Mouse (Mus musculus): Measurements from ENCODE around the gene Naga. TPM values are rescaled to one million over a fixed set of nuclear protein-coding genes. Genes with fewer than 3 reads are reported as not detected.

The Naga gene
- polyA plus RNA-seq, 1 experiment, result 80.2 TPM

DNA sequence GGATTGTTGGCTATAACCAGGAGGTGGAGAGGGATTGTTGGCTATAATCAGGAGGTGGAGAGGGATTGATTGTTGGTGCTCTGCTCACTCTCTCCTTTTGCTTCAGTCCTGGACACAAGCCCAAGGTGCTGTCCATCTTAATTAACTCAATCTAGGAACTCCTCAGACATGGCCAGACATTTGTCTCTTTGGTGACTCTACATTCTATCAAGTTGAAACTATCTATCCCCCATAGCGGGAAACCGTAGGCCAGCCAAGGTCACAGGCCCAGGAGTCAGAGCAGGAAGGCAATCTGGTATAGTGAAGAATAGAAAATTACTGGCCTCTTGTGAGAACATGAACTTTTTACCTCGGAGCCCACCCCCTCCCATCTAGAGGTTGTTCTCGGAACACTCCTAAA is 23.5 kb upstream of the Naga start:
- TF ChIP-seq GATA1 (IDR thresholded peaks at IDR 0.05; ENCODE audit: low read length), result no peak

DNA sequence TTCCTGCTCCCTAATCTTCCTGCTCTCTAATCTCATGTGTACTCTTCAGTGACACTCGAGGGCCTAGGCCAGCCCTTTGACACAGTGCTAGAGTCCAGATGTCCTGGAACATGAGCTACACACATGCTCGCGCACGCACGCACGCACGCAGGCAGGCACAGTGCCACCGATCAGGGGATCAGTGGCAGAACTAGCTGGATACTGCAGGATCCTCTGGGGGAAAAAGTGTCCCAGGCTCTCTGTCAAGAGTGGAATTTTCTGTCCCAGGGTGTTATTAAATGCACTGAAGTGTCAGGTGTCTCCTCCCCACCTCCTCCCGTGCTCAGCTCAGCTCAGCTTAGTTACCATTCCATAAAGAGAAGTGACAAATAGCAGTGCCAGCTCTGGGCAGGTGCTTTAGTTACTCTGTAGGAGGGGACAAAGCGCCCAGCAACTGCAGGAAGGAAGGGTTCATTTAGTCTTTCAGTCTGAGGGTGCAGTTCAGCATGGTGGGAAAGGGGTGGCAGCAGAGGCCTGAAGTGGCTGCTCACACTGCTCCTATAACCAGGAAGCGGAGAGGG is 22.8 kb upstream of the Naga start:
- no peak for TF ChIP-seq GATA1 (IDR thresholded peaks at IDR 0.05; ENCODE audit: low read length)

DNA sequence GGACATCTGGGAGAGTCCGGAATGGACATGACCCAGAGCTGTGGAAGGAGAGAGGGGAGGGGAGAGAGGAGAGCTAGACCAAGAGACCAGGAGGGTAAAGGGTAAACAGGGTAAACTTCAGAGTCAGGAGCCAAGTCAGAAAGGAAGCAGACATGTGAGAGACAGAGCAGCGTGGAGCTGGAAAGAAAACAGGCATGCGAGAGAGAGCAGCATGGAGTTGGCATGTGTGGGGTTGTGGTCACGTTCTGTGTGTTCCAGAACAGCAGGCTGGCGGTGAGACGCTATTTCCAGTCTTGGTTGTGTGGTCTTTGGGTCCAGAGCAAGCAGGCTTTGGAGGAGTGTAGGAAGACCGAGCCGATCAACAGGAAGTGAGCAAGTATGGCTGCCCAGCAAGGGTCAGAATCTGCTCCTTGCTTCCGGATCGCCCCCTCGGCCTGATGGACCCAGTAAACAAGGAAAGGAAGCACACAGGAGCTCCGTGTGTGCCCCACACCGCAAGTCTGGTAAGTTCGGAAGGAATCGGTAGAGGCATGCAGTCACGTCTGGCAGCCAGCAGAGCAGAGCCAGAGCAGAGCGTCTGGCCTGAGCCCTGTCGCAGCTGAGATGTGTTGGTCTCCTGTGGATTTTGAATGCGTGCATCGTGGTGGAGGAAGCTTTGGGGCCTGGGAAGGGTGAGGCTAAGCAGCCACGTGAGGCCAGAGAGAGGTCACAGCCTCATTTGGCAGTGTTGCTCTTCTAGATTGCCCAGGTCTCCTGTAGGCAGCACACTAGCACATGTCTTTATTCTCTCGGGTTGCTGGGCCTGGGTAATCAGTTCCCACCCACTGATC is 19.9 kb upstream of the Naga start:
- TF ChIP-seq GATA1 (IDR thresholded peaks at IDR 0.05; ENCODE audit: low read length), result no peak

DNA sequence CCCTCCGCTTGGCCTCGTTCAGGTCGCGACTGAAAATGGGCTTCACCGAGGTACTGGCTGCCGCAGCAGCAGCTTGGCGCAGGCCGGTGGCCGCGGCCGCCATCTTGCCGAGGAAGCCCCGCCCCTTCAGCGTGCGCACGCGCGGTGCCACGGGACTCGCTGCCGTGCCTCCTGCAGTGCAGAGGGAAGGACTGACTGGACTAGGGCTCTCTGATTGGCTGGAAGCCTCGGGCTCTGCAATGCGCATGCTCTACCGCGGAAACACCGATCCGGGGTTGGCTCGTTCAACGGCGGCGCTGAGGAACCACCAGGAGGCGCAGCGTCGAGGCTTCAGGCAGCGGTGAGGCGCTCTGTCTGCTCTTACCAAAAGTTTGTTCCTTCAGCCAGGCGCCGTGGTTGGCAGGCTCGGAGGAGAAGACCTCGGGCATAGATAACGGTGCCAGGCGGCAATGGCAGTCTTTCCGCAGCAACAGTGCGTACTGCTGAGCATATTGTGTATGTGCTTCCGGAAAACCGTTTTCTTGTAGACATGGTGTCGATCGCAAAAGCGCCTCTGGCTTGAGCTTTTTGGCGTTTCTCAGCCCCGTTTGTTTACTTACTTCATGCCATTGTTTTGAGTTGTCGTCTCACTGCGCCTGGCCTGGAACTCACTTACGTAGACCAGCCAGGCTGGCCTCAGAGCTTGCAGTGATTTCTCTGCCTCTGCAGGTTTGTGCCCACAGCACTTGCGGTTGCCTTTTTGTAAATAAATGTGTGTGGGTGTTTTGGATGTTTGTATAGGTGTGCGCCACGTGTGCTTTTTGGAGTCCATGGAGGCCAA is 15.6 kb upstream of the Naga start, which contains the start of gene Ndufa6:
TSS of gene Ndufa6 (minus strand) at position 197 of the 820 bp plus-strand sequence.
- no peak for TF ChIP-seq GATA1 (IDR thresholded peaks at IDR 0.05; ENCODE audit: low read length)

DNA sequence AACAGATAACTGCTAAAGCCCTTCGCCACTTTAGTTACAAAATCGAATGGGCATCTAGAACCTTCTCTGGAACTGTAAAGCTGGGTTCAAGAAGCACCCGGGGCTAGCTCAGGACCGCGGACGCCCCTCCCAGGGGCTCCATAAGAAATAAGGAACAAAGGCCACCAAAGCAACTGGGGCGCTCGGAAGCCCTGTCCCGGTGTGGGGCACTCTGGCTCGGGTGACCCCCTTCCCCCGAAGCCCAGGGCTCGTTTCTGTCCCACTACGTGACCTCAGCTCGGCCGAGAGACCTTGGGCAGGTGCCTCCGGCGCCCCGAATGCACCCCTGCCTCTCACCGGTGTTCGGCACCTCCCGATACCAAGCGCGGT is 15.0 kb upstream of the Naga start:
- TF ChIP-seq GATA1 (IDR thresholded peaks at IDR 0.05; ENCODE audit: low read length), result no peak

DNA sequence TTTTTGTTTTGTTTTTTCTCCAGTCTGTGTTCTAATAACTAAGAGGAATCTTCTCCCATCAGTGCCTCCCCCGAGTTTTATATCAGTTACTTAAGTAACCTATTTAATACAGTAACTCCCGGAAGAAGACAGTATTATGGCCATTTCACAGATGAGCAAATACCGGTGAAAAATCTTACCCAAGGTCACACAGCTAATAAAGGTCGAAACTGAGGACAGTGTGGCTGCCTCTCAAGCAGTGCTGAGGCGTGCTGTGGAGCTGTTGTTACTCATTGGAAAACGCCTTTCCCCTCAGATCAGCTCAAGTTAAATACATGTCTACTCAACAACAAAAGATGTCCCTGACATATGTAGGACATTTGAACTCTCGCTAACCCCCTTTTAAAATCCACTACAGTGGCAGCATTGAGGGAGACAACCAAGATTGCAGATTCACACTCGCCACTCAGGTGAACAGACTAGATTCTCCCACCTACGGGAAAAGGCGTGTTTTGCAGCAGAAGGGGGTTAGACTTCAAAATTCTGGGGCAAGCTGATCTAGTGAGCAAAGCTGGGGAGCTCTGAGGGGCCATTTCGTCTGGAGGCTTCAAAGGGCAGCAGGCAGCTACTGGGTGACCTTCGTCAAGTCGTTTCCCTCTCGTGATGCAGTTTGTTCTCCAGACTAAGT is 14.5 kb upstream of the Naga start:
- no peak for TF ChIP-seq GATA1 (IDR thresholded peaks at IDR 0.05; ENCODE audit: low read length)

DNA sequence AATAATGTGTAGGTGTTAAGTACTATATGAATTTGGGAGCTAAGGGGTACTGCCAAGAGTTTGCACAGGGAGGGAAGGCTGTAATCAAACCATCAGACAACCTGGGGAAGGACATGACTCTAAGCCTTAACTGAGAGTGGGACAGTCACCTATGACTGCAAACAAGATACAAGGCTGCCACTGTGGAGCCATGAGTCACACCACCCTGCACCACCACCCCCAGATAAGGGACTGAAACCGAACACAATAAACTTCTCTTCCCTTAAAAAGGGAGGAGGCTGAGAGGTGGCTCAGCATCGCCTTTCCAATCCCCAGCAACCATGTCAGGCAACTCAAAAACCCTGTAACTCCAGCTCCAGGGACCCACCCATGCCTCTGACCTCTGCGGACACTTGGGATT is 12.8 kb upstream of the Naga start:
- TF ChIP-seq GATA1 (IDR thresholded peaks at IDR 0.05; ENCODE audit: low read length), result no peak

DNA sequence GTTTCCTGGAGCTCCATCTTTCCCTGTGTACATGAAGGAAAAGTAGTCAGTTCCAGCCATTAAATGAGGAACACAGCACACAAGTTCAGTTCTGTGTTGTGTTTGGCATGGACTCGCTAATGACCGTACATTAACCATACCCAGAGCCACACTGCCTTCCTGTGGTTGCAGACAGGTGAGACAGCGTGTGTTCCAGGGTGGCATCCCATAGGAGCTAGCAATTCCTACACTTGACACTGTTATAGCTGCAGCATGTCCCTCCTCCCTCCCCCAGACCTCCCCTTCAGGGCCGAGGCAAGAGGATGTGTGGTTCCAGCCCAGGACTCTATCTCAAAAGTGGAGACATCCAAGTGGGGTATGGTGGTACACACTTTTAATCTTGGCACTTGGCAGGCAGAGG is 11.6 kb upstream of the Naga start:
- TF ChIP-seq GATA1 (IDR thresholded peaks at IDR 0.05; ENCODE audit: low read length), result no peak

DNA sequence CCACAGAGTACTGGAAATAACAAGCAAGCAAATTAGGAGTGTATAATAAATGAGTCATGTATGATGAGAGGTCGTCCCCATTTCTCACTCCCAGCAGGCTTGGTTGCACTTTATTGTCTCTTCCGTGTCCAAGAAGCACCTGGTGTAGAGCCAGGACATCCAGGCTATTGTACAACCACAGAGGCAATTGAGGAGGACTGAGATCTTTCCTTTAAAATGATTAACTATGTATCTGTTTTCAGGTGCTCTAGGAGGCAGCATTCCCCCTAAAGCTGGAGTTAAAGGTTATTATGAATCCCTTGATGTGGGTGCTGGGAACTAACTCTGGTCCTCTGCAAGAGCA is 10.2 kb upstream of the Naga start:
- no peak for TF ChIP-seq GATA1 (IDR thresholded peaks at IDR 0.05; ENCODE audit: low read length)

DNA sequence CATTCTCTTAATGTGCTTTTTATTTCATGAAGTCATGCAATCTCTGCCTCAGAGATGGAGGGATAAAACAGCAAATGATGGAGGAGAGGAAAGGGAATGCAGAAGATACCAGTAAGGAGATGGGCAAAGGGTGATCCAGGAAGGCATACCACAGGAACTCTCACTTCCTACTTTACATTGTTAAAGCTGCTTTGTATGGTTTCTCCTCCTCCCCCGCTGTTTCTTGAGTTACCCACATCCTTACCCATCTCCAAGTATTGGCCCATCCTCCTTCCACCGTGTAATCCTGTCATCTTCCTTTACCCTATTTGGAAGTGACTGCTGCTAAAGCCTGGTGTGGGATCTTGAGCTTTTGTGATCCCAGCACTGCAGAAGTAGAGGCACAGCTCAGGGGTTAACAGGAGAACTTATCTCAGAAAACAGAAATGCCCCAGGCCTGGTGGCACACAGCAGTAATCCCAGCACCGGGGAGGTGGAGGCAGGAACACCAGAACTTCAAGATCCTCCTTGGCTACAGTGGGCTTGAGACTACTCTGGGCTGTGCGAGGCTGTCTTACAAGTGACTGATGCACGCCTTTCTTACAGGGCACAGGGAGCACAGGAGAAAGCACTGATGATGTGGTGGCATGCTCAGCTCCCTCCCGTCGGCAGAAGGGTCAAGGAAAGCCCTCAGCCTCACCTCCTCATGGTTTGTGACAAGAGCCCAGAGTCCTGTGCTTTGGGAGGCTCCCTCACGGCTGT is 9.7 kb upstream of the Naga start:
- TF ChIP-seq GATA1 (IDR thresholded peaks at IDR 0.05; ENCODE audit: low read length), result no peak

DNA sequence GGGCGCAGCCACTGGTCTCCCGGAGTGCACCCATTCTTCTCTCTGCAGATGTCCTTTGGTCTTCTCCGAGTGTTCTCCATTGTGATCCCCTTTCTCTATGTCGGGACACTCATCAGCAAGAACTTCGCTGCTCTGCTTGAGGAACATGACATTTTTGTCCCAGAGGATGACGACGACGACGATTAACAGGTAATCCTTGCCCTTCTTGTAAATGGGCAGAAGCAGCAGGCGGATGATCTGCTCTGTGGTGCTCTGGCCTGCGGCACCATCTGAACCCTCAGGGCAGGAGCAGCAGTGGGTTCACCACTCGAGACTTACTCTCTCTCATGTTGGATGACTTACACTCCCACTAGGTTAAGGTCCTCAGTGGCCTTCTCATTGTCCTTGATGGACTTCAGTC is 9.1 kb upstream of the Naga start:
- no peak for TF ChIP-seq GATA1 (IDR thresholded peaks at IDR 0.05; ENCODE audit: low read length)

DNA sequence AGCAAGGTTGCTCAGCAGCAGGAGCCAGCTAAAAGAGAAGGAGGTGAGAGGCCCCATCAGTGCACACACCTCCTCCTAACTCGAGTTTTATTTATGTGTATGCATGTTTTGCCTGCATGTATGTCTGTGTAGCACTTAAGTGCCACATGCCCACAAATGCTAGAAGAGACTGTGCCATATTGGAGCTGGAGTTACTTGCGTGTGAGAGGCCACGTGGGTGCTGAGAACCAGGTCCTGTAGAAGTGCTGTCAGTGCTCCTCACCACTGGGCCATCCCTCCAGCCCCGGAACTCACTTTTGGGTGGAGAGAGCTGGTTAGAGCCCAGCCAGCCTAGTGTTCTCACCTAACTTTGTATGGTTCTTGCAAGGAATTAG is 8.6 kb upstream of the Naga start:
- no peak for TF ChIP-seq GATA1 (IDR thresholded peaks at IDR 0.05; ENCODE audit: low read length)

DNA sequence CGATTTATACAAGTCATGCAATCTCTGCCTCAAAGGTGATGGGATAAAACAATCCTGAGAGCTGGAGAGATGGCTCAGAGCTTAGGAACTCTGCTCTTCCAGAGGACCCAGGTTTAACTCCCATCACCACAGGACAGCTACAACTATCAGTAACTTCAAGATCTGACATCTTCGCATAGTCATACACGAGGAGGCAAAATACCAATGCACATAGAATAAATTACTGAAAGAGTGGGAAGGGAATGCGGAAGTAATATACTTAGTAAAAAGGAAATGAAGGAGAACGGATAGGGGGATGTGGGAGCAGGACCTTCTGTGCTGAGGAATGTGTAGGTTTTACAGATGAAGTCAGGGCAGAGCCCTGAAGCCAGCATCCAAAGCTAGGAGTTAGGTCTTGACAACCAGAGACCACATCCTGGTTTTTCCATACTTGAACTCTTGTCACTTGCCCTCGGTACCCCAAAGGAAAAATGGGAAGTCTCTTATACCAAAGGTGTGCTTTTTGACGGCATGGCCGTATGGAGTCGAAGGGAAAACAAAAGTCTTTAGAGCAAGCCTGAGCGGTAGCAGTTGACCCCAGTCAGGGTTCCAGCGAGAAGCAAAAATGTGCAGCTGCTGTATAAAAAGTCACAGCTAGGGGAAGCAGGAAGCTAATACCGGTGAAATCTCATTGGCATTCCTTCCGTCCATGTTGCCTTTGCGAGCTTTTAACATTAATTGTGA is 8.0 kb upstream of the Naga start:
- TF ChIP-seq GATA1 (IDR thresholded peaks at IDR 0.05; ENCODE audit: low read length), result no peak

DNA sequence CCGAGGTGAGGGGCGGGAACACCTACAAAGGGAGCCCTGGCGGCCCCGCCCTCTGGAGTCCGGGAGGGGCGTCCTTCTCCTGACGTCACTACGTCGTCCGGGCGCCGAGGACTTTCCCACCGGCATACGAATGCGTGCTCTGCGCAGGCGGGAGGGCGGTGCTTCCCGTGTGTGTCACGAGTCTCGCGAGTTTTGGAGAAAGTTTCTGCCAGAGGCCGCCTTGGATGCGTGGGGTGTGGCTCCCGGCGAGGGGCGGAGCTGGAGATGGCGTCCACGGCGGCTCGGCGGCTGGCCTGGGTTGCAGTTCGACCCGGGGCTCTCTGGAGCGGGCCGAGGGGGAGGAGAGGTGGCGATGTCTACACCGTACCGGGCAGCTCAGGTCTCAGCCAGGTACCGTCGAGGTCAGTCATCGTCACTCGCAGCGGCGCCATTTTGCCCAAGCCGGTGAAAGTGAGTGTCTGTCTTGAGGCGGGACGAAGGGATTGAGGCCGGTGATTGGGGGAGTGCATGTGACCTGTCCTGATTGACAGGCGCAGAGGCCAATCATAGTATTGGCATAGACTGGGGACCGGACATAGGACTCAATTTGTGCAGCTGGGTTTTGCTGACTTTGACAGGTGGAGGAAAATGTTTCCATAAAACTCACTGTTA is 7.2 kb upstream of the Naga start:
- TF ChIP-seq GATA1 (IDR thresholded peaks at IDR 0.05; ENCODE audit: low read length), result no peak

All from G1E-ER4 (cell line).